Mouse (Mus musculus) MEL (cell line): ENCODE data around the gene Dnajc11. TPM values are rescaled to one million over a fixed set of nuclear protein-coding genes. Genes with fewer than 3 reads are reported as not detected.

Source experiments
- DNase-seq: peaks from one replicate; pipeline ENCODE4 v3.0.0; 2011; ENCODE audit warnings: low read depth, low spot score
- H3K27ac ChIP-seq: 2 replicates; pipeline ENCODE4 v1.5.1; 2012; ENCODE audit warnings: low read depth, mild to moderate bottlenecking, control low read depth, low read length, moderate library complexity; ENCODE audit not compliant: control insufficient read depth
- H3K27me3 ChIP-seq, 2 experiments: fragments of 150-350 bp in 1 of 2; sonication (generic) in 1 of 2; 2 replicates each; pipeline ENCODE4 v1.6.1; 2012; ENCODE audit warnings: low read length in 2 of 2, mild to moderate bottlenecking in 2 of 2, improper control_type of control experiment in 1 of 2, moderate library complexity in 1 of 2; ENCODE audit not compliant: insufficient read depth in 2 of 2, control insufficient read depth in 1 of 2
- H3K36me3 ChIP-seq, 2 experiments: 2 replicates each; pipeline ENCODE4 v1.6.1; 2012 to 2014; ENCODE audit warnings: low read length in 2 of 2, improper control_type of control experiment in 1 of 2, inconsistent platforms in 1 of 2, mild to moderate bottlenecking in 1 of 2; ENCODE audit not compliant: insufficient read depth in 2 of 2, control insufficient read depth in 1 of 2
- H3K4me1 ChIP-seq, 2 experiments: fragments of 150-350 bp in 1 of 2; sonication (generic) in 1 of 2; 2 replicates each; pipeline ENCODE4 v1.6.1; 2012; ENCODE audit warnings: low read length in 2 of 2, improper control_type of control experiment in 1 of 2, mild to moderate bottlenecking in 1 of 2; ENCODE audit not compliant: insufficient read depth in 2 of 2, control insufficient read depth in 1 of 2
- H3K4me3 ChIP-seq, 2 experiments: fragments of 150-350 bp in 1 of 2; sonication (generic) in 1 of 2; 2 replicates each; pipeline ENCODE4 v1.5.1; 2012; ENCODE audit warnings: low read depth in 2 of 2, low read length in 2 of 2, mild to moderate bottlenecking in 2 of 2, moderate library complexity in 2 of 2, control low read depth in 1 of 2, improper control_type of control experiment in 1 of 2; ENCODE audit not compliant: control insufficient read depth in 1 of 2, insufficient read depth in 1 of 2
- H3K79me2 ChIP-seq: 2 replicates; pipeline ENCODE4 v1.6.1; 2012; ENCODE audit warnings: mild to moderate bottlenecking, low read length, moderate library complexity; ENCODE audit not compliant: control insufficient read depth, poor library complexity, insufficient read depth
- H3K9ac ChIP-seq: 2 replicates; pipeline ENCODE4 v1.6.1; 2012; ENCODE audit warnings: low read depth, mild to moderate bottlenecking, control low read depth, low read length, moderate library complexity; ENCODE audit not compliant: control insufficient read depth, poor library complexity, severe bottlenecking
- H3K9me3 ChIP-seq: fragments of 150-350 bp; sonication (generic); replicated peaks from 2 replicates; pipeline ENCODE4 v1.6.1; 2012; ENCODE audit warnings: mild to moderate bottlenecking, low read length, improper control_type of control experiment, moderate library complexity; ENCODE audit not compliant: insufficient read depth
- BHLHE40 ChIP-seq: IDR thresholded peaks from 2 replicates; pipeline ENCODE4 v1.6.1; 2012; ENCODE audit warnings: low read depth, mild to moderate bottlenecking, inconsistent platforms, low read length, improper control_type of control experiment, borderline replicate concordance
- EP300 ChIP-seq, 2 experiments: IDR thresholded peaks; 2 replicates each; pipeline ENCODE4 v1.6.1; 2011; ENCODE audit warnings: improper control_type of control experiment in 2 of 2, low read length in 2 of 2, low read depth in 1 of 2, mild to moderate bottlenecking in 1 of 2
- ETS1 ChIP-seq: IDR thresholded peaks from 2 replicates; pipeline ENCODE4 v1.6.1; 2012; ENCODE audit warnings: low read depth, mild to moderate bottlenecking, inconsistent platforms, low read length, improper control_type of control experiment, moderate library complexity
- GABPA ChIP-seq: IDR thresholded peaks from 2 replicates; pipeline ENCODE4 v1.6.1; 2012; ENCODE audit warnings: low read depth, mild to moderate bottlenecking, inconsistent platforms, low read length, improper control_type of control experiment, moderate library complexity
- GATA1 ChIP-seq: IDR thresholded peaks from 2 replicates; pipeline ENCODE4 v1.6.1; 2011; ENCODE audit warnings: low read depth, low read length, improper control_type of control experiment
- HCFC1 ChIP-seq: IDR thresholded peaks from 2 replicates; pipeline ENCODE4 v1.6.1; 2012; ENCODE audit warnings: low read depth, mild to moderate bottlenecking, inconsistent platforms, low read length, improper control_type of control experiment, moderate library complexity
- KAT2A ChIP-seq: conservative IDR thresholded peaks from 2 replicates; pipeline ENCODE4 v1.6.1; 2012; ENCODE audit warnings: low read depth, low read length, improper control_type of control experiment, inconsistent platforms
- MAX ChIP-seq: IDR thresholded peaks from 2 replicates; pipeline ENCODE4 v1.6.1; 2011; ENCODE audit warnings: low read length, improper control_type of control experiment
- MXI1 ChIP-seq: IDR thresholded peaks from 2 replicates; pipeline ENCODE4 v1.6.1; 2011; ENCODE audit warnings: mild to moderate bottlenecking, low read depth, low read length, improper control_type of control experiment
- MYB ChIP-seq: IDR thresholded peaks from 2 replicates; pipeline ENCODE4 v1.6.1; 2011; ENCODE audit warnings: mild to moderate bottlenecking, low read depth, low read length, improper control_type of control experiment
- MYC ChIP-seq: IDR thresholded peaks from 2 replicates; pipeline ENCODE4 v1.6.1; 2011; ENCODE audit warnings: low read depth, mild to moderate bottlenecking, low read length, improper control_type of control experiment, moderate library complexity
- POLR2A ChIP-seq, 2 experiments: IDR thresholded peaks; 2 replicates each; pipeline ENCODE4 v1.6.1; 2011 to 2012; ENCODE audit warnings: low read length in 2 of 2, mild to moderate bottlenecking in 2 of 2, control low read depth in 1 of 2, improper control_type of control experiment in 1 of 2, low read depth in 1 of 2, moderate library complexity in 1 of 2; ENCODE audit not compliant: control insufficient read depth in 1 of 2, insufficient read depth in 1 of 2, poor library complexity in 1 of 2
- POLR2AphosphoS2 ChIP-seq: IDR thresholded peaks from 2 replicates; pipeline ENCODE4 v1.6.1; 2011; ENCODE audit warnings: low read length, improper control_type of control experiment
- POLR2AphosphoS5 ChIP-seq: IDR thresholded peaks from 2 replicates; pipeline ENCODE4 v1.6.1; 2012; ENCODE audit warnings: low read depth, borderline replicate concordance, mild to moderate bottlenecking, inconsistent platforms, low read length, moderate library complexity, mixed read lengths
- RAD21 ChIP-seq: IDR thresholded peaks from 2 replicates; pipeline ENCODE4 v1.6.1; 2011; ENCODE audit warnings: mild to moderate bottlenecking, low read depth, low read length, improper control_type of control experiment
- RCOR1 ChIP-seq: IDR thresholded peaks from 2 replicates; pipeline ENCODE4 v1.6.1; 2012; ENCODE audit warnings: low read depth, mild to moderate bottlenecking, inconsistent platforms, low read length, improper control_type of control experiment
- SIN3A ChIP-seq: IDR thresholded peaks from 2 replicates; pipeline ENCODE4 v1.6.1; 2012; ENCODE audit warnings: low read length, improper control_type of control experiment, inconsistent platforms
- TBP ChIP-seq: IDR thresholded peaks from 2 replicates; pipeline ENCODE4 v1.8.0; 2011; ENCODE audit warnings: low read depth, low read length, improper control_type of control experiment
- UBTF ChIP-seq: IDR thresholded peaks from 2 replicates; pipeline ENCODE4 v1.6.1; 2012; ENCODE audit warnings: low read depth, mild to moderate bottlenecking, inconsistent platforms, low read length, improper control_type of control experiment, moderate library complexity, borderline replicate concordance; ENCODE audit not compliant: insufficient read depth
- USF2 ChIP-seq, 2 experiments: IDR thresholded peaks; 2 replicates each; pipeline ENCODE4 v1.6.1; 2011 to 2012; ENCODE audit warnings: improper control_type of control experiment in 2 of 2, low read length in 2 of 2, borderline replicate concordance in 1 of 2, inconsistent platforms in 1 of 2, low read depth in 1 of 2, mild to moderate bottlenecking in 1 of 2; ENCODE audit not compliant: insufficient read depth in 1 of 2
- ZMIZ1 ChIP-seq: IDR thresholded peaks from 2 replicates; pipeline ENCODE4 v1.6.1; 2012; ENCODE audit warnings: low read depth, mild to moderate bottlenecking, inconsistent platforms, low read length, improper control_type of control experiment, moderate library complexity
- ZNF384 ChIP-seq: IDR thresholded peaks from 2 replicates; pipeline ENCODE4 v1.6.1; 2012; ENCODE audit warnings: low read depth, mild to moderate bottlenecking, inconsistent platforms, low read length, improper control_type of control experiment
- polyA plus RNA-seq, 2 experiments: library from polyadenylated mRNA; stranded (reverse) in 1 of 2; unstranded in 1 of 2; fragments of >175 nt in 1 of 2; fragments of >200 nt in 1 of 2; gene quantifications; 2 replicates each; pipeline versions ENCODE4 v1.2.1 to v1.2.4; 2012; ENCODE audit warnings: low replicate concordance in 2 of 2, low read depth in 1 of 2; ENCODE audit not compliant: insufficient read length in 2 of 2, insufficient read depth in 1 of 2, missing spikeins in 1 of 2
- total RNA-seq: library from RNA; depleted of rRNA; stranded (reverse); fragments of 300-350 nt; gene quantifications from 2 replicates; pipeline ENCODE4 v1.2.3, GENCODE M21; 2012

The Dnajc11 gene
- total and polyA plus RNA-seq, 3 experiments: 128 to 278 (median 157) TPM

GRCm38 (mm10) chr4:151999481-151999880, 66.0 kb downstream of the Dnajc11 start:
- Histone ChIP-seq H3K4me1 (peaks cover 5 to 25% of the 10 kb centered on the region in 2 experiments), H3K27me3 (no peaks in the 10 kb centered on the region), H3K36me3 (peaks cover 0 to 18% of the 10 kb centered on the region in 2 experiments; a peak in 2 of 4 replicates), H3K27ac (no peak overlapping the region), H3K4me3 (no peak overlapping the region), H3K9me3 (no peaks in the 10 kb centered on the region), H3K79me2 (peaks cover 6% of the 10 kb centered on the region; the same call in 1 of the 2 replicates), H3K9ac (no peak overlapping the region)
- TF ChIP-seq MYC (peak; percentile 32; the same call in 1 of the 2 replicates), HCFC1 (no peak), TBP (0 out of 2 replicates have a peak, but pooled peaks have one; percentile 18), MXI1 (peak; percentile 32; the same call in 1 of the 2 replicates), MAX (no peak), ZMIZ1 (no peak), RCOR1 (peak; percentile 78), KAT2A (no peak), POLR2AphosphoS2 (no peak), ETS1 (peak; percentile 24; the same call in 1 of the 2 replicates), BHLHE40 (0 out of 2 replicates have a peak, but pooled peaks have one; percentile 43), GABPA (no peak), GATA1 (0 out of 2 replicates have a peak, but pooled peaks have one; percentile 27), SIN3A (peak; percentile 58; the same call in 1 of the 2 replicates), EP300 (IDR thresholded peaks at IDR 0.05; ENCODE audit: low read depth in 1 of 2, low read length in 2 of 2) (peak in 1 of 2 experiments; percentile 47; a peak in 2 of 4 replicates)
- peak; percentile 74 for DNase-seq

DNA sequence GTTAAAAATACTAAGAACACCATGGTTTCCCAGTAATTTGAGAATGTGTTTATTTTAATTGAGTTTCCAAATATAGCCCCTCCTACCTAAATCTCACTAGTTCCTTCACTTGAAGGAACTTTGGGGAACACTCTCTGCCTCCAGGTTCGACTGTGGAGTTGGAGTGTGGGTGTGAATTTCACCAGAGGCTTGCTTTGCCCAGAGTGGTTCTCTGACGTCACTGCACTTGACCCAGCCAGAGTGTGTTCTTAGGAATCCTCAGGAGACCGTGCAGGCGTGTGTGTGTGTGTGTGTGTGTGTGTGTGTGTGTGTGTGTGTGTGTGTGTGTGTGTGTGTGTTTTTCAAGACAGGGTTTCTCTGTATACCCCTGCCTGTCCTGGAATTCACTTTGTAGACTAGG, 67.4 kb downstream of the Dnajc11 start:
- H3K79me2 ChIP-seq: peaks cover 3% of the 10 kb centered on the region; the same call in 1 of the 2 replicates
- H3K9me3 ChIP-seq: no peaks in the 10 kb centered on the region
- TF ChIP-seq USF2 (IDR thresholded peaks at IDR 0.05; ENCODE audit: borderline replicate concordance in 1 of 2, insufficient read depth in 1 of 2, low read depth in 1 of 2, low read length in 2 of 2) (no peak), UBTF (no peak), HCFC1 (no peak), ZNF384 (no peak), GATA1 (no peak), EP300 (IDR thresholded peaks at IDR 0.05; ENCODE audit: low read depth in 1 of 2, low read length in 2 of 2) (no peak), RCOR1 (no peak), POLR2AphosphoS5 (no peak), POLR2A (IDR thresholded peaks at IDR 0.05; ENCODE audit: control insufficient read depth in 1 of 2, insufficient read depth in 1 of 2, low read depth in 1 of 2, low read length in 2 of 2, poor library complexity in 1 of 2) (no peak), POLR2AphosphoS2 (no peak), MYB (no peak), RAD21 (no peak)
- DNase-seq: no peak
- H3K4me3 ChIP-seq: no peak overlapping the region
- H3K36me3 ChIP-seq: peaks cover 0 to 16% of the 10 kb centered on the region in 2 experiments; a peak in 2 of 4 replicates
- no peak overlapping the region for H3K27ac ChIP-seq
- no peaks in the 10 kb centered on the region for H3K27me3 ChIP-seq
- no peak overlapping the region for H3K9ac ChIP-seq
- peaks cover 5 to 21% of the 10 kb centered on the region in 2 experiments for H3K4me1 ChIP-seq
